Mouse (Mus musculus): Measurements from ENCODE around the gene Trappc12. TPM values are rescaled to one million over a fixed set of nuclear protein-coding genes. Genes with fewer than 3 reads are reported as not detected.

Gene Trappc12
- polyA plus RNA-seq, 1 experiment = 59.7 TPM

DNA sequence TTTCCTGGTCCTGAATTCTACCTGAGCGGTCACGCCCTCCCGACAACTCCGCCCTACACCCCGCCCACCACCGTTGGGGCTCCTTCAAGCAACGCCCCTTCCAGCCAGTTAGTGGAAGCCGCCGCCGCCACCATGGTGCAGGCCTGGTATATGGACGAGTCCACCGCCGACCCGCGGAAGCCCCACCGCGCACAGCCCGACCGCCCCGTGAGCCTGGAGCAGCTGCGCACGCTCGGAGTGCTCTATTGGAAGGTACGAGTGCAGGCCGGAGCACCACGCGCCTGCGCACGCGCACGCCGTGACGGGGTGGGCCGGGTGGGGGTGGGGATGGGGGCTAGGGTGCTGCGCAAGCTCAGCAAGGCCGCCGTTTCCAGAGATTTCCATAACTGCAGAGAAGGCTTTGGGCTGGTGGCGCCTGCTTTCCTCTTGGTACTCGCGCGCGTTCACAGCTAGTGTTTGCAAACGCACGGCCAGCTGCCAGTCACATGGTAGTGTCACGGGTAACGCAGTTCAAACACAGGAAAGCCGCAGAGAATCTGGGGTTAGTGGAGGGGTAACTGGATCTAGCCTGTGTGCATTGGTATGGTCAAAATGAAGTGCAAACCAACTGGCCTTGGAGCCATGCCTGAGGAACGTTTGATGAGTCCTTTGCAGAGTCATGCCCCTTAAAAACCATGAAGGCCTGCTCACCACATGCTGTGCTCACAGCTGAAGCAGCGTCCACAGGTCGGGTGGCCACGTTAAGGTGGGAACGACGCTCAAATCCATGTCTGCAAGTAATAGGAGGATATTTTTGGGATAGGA, 74.9 kb downstream of the Trappc12 start, which contains the start of gene Adi1:
Gene Adi1, plus strand, starts transcription at position 111 of the 804 bp plus-strand sequence.
- TF ChIP-seq POLR2A (IDR thresholded peaks at IDR 0.05; ENCODE audit: extremely low read depth, insufficient read depth, low read length) = peak; percentile 63
- no peak for TF ChIP-seq CTCF (IDR thresholded peaks at IDR 0.05; ENCODE audit: extremely low read depth, insufficient read depth, low read length)
- Histone ChIP-seq H3K27ac (ENCODE audit: insufficient read depth, low read length) (peak within 1 kb of the TSS; percentile 85), H3K4me1 (ENCODE audit: control insufficient read depth, insufficient read depth, low read length) (peaks cover 4% of the 10 kb centered on the region), H3K4me3 (ENCODE audit: insufficient read depth, low read length) (peak within 1 kb of the TSS; percentile 67)

DNA sequence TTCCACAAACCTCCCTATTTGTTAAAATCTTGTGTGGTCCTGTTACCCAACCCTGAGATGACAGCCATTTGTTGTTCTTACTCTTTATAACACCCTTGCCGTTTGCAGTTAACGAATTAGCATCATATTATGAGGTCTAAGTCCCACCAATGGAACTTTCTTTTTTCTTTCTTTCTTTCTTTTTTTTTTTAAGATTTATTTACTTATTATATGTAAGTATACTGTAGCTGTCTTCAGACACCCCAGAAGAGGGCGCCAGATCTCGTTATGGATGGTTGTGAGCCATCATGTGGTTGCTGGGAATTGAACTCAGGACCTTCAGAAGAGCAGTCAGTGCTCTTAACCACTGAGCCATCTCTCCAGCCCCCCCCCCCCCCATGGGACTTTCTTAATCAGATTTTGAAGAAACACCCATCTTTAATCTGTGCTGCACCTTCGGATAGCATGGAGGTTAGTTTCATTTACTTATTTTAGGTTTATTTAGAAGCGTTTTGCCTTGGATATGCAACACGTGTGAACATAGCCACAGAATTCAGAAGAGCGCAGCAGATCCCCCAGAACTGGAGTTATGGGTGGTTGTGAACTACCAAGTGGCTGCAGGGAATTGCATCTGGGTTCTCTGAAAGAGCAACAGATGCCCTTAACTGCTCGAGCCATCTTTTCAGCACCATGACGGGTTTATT, 76.1 kb downstream of the Trappc12 start:
- Histone ChIP-seq H3K4me1 (ENCODE audit: control insufficient read depth, insufficient read depth, low read length) (peaks cover 4% of the 10 kb centered on the region), H3K27ac (ENCODE audit: insufficient read depth, low read length) (0 out of 2 replicates have a peak overlapping the region, but pooled peaks have one; percentile 85), H3K4me3 (ENCODE audit: insufficient read depth, low read length) (no peak overlapping the region)
- no peak for TF ChIP-seq POLR2A (IDR thresholded peaks at IDR 0.05; ENCODE audit: extremely low read depth, insufficient read depth, low read length)
- TF ChIP-seq CTCF (IDR thresholded peaks at IDR 0.05; ENCODE audit: extremely low read depth, insufficient read depth, low read length) = no peak

DNA sequence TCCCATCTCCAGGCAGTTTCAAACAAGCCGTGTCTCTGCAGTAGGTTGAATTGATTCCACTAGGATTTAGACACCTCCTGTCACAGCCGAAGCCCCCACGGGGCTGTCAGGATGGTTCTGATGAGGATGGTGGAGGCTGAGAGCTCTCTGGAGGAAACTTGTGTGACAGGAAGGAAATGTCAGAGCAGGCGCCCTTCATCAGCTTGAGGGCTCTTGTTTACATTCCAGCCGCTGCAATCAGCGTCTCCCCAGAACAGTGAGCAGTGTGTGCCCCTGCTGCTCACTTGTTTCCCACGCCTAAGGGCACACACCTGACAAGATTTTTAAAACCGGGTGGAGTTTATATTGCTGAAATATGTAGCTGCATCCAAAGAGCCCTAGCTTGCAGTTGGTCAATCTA, 83.0 kb downstream of the Trappc12 start:
- H3K27ac ChIP-seq (ENCODE audit: insufficient read depth, low read length) = no peak overlapping the region

DNA sequence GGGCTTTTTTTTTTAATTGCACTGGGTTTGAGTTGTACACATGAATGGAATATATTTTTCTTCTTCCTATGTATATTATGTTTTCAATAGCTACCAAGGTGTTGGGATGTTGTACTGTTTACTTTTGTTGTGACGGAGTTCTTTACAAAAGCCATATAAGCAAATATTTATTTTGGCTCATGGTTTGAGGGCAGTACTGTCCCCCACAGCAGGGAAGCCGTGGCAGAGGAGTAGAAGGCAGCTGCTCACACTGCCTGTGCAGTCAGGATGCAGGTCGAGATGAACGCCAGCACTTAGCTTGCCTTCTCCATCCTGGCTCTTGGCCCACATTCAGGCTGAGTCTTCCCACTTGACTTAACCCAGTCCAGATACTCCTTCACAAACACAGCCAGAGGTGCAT, 83.5 kb downstream of the Trappc12 start:
- H3K4me3 ChIP-seq (ENCODE audit: insufficient read depth, low read length) = no peak overlapping the region
- H3K4me1 ChIP-seq (ENCODE audit: control insufficient read depth, insufficient read depth, low read length) = no peaks in the 10 kb centered on the region
- no peak for TF ChIP-seq CTCF (IDR thresholded peaks at IDR 0.05; ENCODE audit: extremely low read depth, insufficient read depth, low read length)
- no peak for TF ChIP-seq POLR2A (IDR thresholded peaks at IDR 0.05; ENCODE audit: extremely low read depth, insufficient read depth, low read length)
- no peak overlapping the region for H3K27ac ChIP-seq (ENCODE audit: insufficient read depth, low read length)

More for the DNA sequence above, 83.0 kb downstream of the Trappc12 start:
- no peak overlapping the region for H3K4me3 ChIP-seq (ENCODE audit: insufficient read depth, low read length)
- TF ChIP-seq POLR2A (IDR thresholded peaks at IDR 0.05; ENCODE audit: extremely low read depth, insufficient read depth, low read length) (no peak), CTCF (IDR thresholded peaks at IDR 0.05; ENCODE audit: extremely low read depth, insufficient read depth, low read length) (no peak)
- H3K4me1 ChIP-seq (ENCODE audit: control insufficient read depth, insufficient read depth, low read length) = no peaks in the 10 kb centered on the region

DNA sequence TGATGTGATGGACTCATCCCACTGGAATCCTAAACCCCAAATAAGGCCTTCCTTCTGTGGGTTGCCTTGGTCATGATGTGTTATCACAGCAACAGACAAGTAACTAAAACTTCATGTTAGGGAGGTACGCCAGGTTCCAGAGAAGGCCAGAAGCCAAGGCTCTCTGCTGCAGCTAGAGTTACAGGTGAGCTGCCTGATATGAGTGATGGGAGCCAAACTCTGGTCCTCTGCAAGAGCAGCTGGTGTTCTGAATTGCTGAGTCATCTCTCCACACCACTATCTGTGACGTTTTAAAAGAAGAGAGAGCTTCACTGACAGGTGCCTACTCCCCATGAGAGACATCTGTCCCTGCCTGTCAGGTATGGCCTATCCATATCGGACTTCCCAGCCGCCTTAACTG, 87.6 kb downstream of the Trappc12 start:
- Histone ChIP-seq H3K4me1 (ENCODE audit: control insufficient read depth, insufficient read depth, low read length) (no peaks in the 10 kb centered on the region), H3K4me3 (ENCODE audit: insufficient read depth, low read length) (no peak overlapping the region), H3K27ac (ENCODE audit: insufficient read depth, low read length) (no peak overlapping the region)
- TF ChIP-seq CTCF (IDR thresholded peaks at IDR 0.05; ENCODE audit: extremely low read depth, insufficient read depth, low read length) (no peak), POLR2A (IDR thresholded peaks at IDR 0.05; ENCODE audit: extremely low read depth, insufficient read depth, low read length) (no peak)

DNA sequence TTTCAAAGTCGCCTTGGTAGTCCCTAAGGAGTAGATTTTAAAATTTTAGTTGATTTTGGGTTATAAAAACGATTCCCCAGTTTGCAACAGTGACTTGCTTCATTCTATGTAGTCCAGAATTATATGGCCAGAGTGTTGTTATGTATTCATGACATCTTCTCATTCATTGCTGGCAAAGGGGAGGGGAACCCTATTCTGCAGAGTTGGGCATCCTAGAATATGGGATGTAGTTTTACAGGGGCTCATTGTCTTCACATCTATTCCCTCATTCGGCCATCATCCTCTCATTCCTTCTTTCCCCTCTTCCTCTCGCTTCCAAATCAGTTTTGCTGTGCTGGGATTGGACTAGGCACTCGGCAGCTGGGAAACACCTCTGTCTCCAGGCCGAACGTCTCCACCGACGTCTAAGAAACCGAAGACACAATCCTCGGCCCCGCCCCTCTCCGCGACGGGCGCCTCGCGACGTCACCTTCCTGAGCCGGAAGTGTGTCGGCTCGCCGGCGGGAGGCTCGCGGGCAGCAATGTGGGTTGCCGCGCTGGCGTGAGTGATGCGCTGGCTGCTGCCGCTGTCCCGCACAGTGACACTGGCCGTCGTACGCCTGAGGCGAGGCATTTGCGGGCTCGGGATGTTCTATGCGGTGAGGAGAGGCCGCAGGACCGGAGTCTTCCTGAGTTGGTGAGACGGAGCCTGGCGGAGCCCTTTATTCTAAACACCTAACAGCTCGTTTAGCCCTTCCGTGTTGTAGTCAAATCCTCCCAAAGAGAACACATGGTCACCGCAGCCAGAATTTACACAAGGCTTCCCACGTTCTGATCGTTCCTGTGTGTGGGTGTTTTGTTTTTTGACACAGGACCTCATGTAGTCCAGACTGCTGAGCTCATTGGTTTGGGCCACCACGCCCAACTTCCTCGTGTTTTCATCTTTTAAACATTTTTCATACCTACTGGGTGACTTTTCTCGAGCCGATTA, 100.8 kb downstream of the Trappc12 start, which contains the start of gene Rnaseh1:
Gene Rnaseh1, plus strand, starts transcription at position 462 of the 970 bp plus-strand sequence.
- Histone ChIP-seq H3K27ac (ENCODE audit: insufficient read depth, low read length) (0 out of 2 replicates have a peak within 1 kb of the TSS, but pooled peaks have one; percentile 45), H3K4me3 (ENCODE audit: insufficient read depth, low read length) (peak within 1 kb of the TSS; percentile 74), H3K4me1 (ENCODE audit: control insufficient read depth, insufficient read depth, low read length) (peaks cover 4% of the 10 kb centered on the region; the same call in 1 of the 2 replicates)
- TF ChIP-seq CTCF (IDR thresholded peaks at IDR 0.05; ENCODE audit: extremely low read depth, insufficient read depth, low read length) = no peak
- TF ChIP-seq POLR2A (IDR thresholded peaks at IDR 0.05; ENCODE audit: extremely low read depth, insufficient read depth, low read length) = peak; percentile 89; the same call in 1 of the 2 replicates

Other genes starting within 250 kb of the Trappc12 start
- gene Dcdc2c, start 198.1 kb downstream of the Trappc12 start, polyA plus RNA-seq (2012; rRNA removed) = 0.68 and 0.77 TPM in 2 replicates
- 0.46 and 0.66 TPM in 2 replicates for gene Allc, start 167.9 kb downstream of the Trappc12 start, polyA plus RNA-seq (2012; rRNA removed)
- gene Colec11, start 127.1 kb downstream of the Trappc12 start, polyA plus RNA-seq (2012; rRNA removed) = 0.98 and 1.1 TPM in 2 replicates
- gene Rps7, start 114.5 kb downstream of the Trappc12 start, polyA plus RNA-seq (2012; rRNA removed) = 368 and 372 TPM in 2 replicates
- gene Rnaseh1, start 100.9 kb downstream of the Trappc12 start, polyA plus RNA-seq (2012; rRNA removed) = 18.7 and 19.6 TPM in 2 replicates
- 40.7 and 41.7 TPM in 2 replicates for gene Adi1, start 75.2 kb downstream of the Trappc12 start, polyA plus RNA-seq (2012; rRNA removed)
- 60.0 and 60.1 TPM in 2 replicates for gene Eipr1, start 1.3 kb upstream of the Trappc12 start, polyA plus RNA-seq (2012; rRNA removed)

Data from cortical plate, adult 2 months (tissue).